8 mouse cellular contexts compared by ENCODE assay signal in genomic region chr4:138379091-138379840, GRCm38 (mm10). TPM values are rescaled to one million over a fixed set of nuclear protein-coding genes. Genes with fewer than 3 reads are reported as not detected.
A peak's percentile ranks its signal among the peaks of the same experiment; 100 is the strongest.
DNase-seq lines count a peak whose midpoint lies in the region; ATAC-seq and TF ChIP-seq lines count a peak whose summit lies in the region.

No protein-coding gene starts in this region.

- no peak overlapping the region for H3K9ac ChIP-seq in heart, embryonic 12.5 days

- peak; percentile 26 for DNase-seq in G1E (ENCODE audit: low spot score)
- peak; percentile 85 for DNase-seq in adrenal gland, postnatal 10 days
- peak; percentile 66 for DNase-seq in embryonic facial prominence, embryonic 10.5 days (ENCODE audit: low spot score)
- DNase-seq in layer of hippocampus, adult 2 months (ENCODE audit: low spot score in 2 of 2): peak; percentile 63 to 67
- DNase-seq in lung, postnatal 14 days: peak; percentile 75
- peak; percentile 78 for DNase-seq in retina, postnatal 7 days (ENCODE audit: low read depth, low spot score)
- DNase-seq in thymus, adult 2 months: no peak

- H3K27ac ChIP-seq in embryonic facial prominence, embryonic 10.5 days (replicated peaks): no peak overlapping the region
- no peak overlapping the region for H3K27ac ChIP-seq in heart, embryonic 12.5 days (ENCODE audit: poor library complexity, severe bottlenecking)
- peak overlapping the region; percentile 46; the same call in 1 of the 2 replicates for H3K27ac ChIP-seq in layer of hippocampus, adult 2 months
- no peak overlapping the region for H3K27ac ChIP-seq in thymus, adult 2 months (ENCODE audit: control insufficient read depth, insufficient read depth, low read length)

- H3K36me3 ChIP-seq in G1E (replicated peaks): no peaks in the 10 kb centered on the region
- no peaks in the 10 kb centered on the region for H3K36me3 ChIP-seq in embryonic facial prominence, embryonic 10.5 days (replicated peaks)
- no peaks in the 10 kb centered on the region for H3K36me3 ChIP-seq in heart, embryonic 12.5 days
- H3K36me3 ChIP-seq in thymus, adult 2 months (ENCODE audit: control insufficient read depth, insufficient read depth, low read length): no peaks in the 10 kb centered on the region

- peak; percentile 45; the same call in 1 of the 2 replicates for ATAC-seq in G1E (ENCODE audit: extremely low read depth, insufficient number of reproducible peaks, low FRiP score, poor library complexity, severe bottlenecking)
- ATAC-seq in heart, embryonic 12.5 days (ENCODE audit: insufficient number of reproducible peaks, low FRiP score): peak; percentile 33; the same call in 1 of the 2 replicates

- no peak for TF ChIP-seq POLR2A in thymus, adult 2 months (IDR thresholded peaks at IDR 0.05; ENCODE audit: control insufficient read depth, extremely low read depth, insufficient read depth, low read length, poor library complexity)

- no peak for TF ChIP-seq CTCF in G1E (IDR thresholded peaks at IDR 0.05; ENCODE audit: low read depth, low read length)
- peak; percentile 85 for TF ChIP-seq CTCF in layer of hippocampus, adult 2 months (conservative IDR thresholded peaks at IDR 0.05)
- TF ChIP-seq CTCF in thymus, adult 2 months (IDR thresholded peaks at IDR 0.05; ENCODE audit: borderline replicate concordance, control insufficient read depth, extremely low read depth, insufficient read depth, low read length, poor library complexity): no peak

- no peaks in the 10 kb centered on the region for H3K9me3 ChIP-seq in G1E (replicated peaks)
- H3K9me3 ChIP-seq in embryonic facial prominence, embryonic 10.5 days: no peaks in the 10 kb centered on the region
- H3K9me3 ChIP-seq in heart, embryonic 12.5 days (replicated peaks): 0 out of 2 replicates have a peak, but pooled peaks cover 3% of the 10 kb centered on the region

- H3K4me1 ChIP-seq in G1E (ENCODE audit: insufficient read depth, low read depth, low read length): peaks cover 4% of the 10 kb centered on the region; the same call in 1 of the 2 replicates
- H3K4me1 ChIP-seq in embryonic facial prominence, embryonic 10.5 days: 0 out of 2 replicates have a peak, but pooled peaks cover 9% of the 10 kb centered on the region
- no peaks in the 10 kb centered on the region for H3K4me1 ChIP-seq in heart, embryonic 12.5 days (replicated peaks)
- H3K4me1 ChIP-seq in thymus, adult 2 months (replicated peaks; ENCODE audit: control insufficient read depth, insufficient read depth, low read length): no peaks in the 10 kb centered on the region

- no peak overlapping the region for H3K4me2 ChIP-seq in heart, embryonic 12.5 days

- H3K27me3 ChIP-seq in G1E (ENCODE audit: insufficient read depth, low read length): peaks cover 11% of the 10 kb centered on the region; the same call in 1 of the 2 replicates
- H3K27me3 ChIP-seq in embryonic facial prominence, embryonic 10.5 days (replicated peaks; ENCODE audit: low read depth, poor library complexity, severe bottlenecking): peaks cover 6% of the 10 kb centered on the region; the same call in 1 of the 2 replicates
- peaks cover 32% of the 10 kb centered on the region for H3K27me3 ChIP-seq in heart, embryonic 12.5 days (replicated peaks)
- no peaks in the 10 kb centered on the region for H3K27me3 ChIP-seq in thymus, adult 2 months (ENCODE audit: control insufficient read depth, insufficient read depth, low read length)

- WGBS in embryonic facial prominence, embryonic 10.5 days: 62% methylated on average over 14 of the region's 14 CpGs
- WGBS in heart, embryonic 12.5 days: 57% methylated on average over 14 of the region's 14 CpGs
- 62% methylated on average over 14 of the region's 14 CpGs for WGBS in thymus, adult 2 months

- no peak overlapping the region for H3K4me3 ChIP-seq in G1E (ENCODE audit: low read depth, low read length)
- H3K4me3 ChIP-seq in embryonic facial prominence, embryonic 10.5 days: no peak overlapping the region
- H3K4me3 ChIP-seq in heart, embryonic 12.5 days: no peak overlapping the region
- no peak overlapping the region for H3K4me3 ChIP-seq in layer of hippocampus, adult 2 months
- H3K4me3 ChIP-seq in thymus, adult 2 months (ENCODE audit: control insufficient read depth, insufficient read depth, low read length): no peak overlapping the region

RNA-seq across cellular contexts. Expression of gene Cda, which starts 11.5 kb away (rescaled TPM):
- total RNA-seq in G1E (2014; fragmentation: Nextera tagmentation): not detected in 2 replicates
- total RNA-seq in G1E (2017): not detected in 2 replicates
- polyA plus RNA-seq in G1E (2012): not detected in 2 replicates
- total RNA-seq in adrenal gland, postnatal 10 days (2021): 10 to 100 TPM; 12.3 to 13.4 TPM
- 3.3 and 4.8 TPM in 2 replicates for polyA plus RNA-seq in embryonic facial prominence, embryonic 10.5 days (2016; fragmentation: Nextera tagmentation; extraction: Ambion mirVana)
- polyA plus RNA-seq in heart, embryonic 12.5 days (2016; fragmentation: Nextera tagmentation; extraction: Ambion mirVana): 9.3 and 10.9 TPM in 2 replicates
- 1 to 10 TPM; 1.9 to 3.2 TPM for total RNA-seq in layer of hippocampus, adult 2 months (2021)
- polyA plus RNA-seq in thymus, adult 2 months (2012; rRNA removed): 0.24 and 0.60 TPM in 2 replicates

RNA-seq across cellular contexts. Expression of gene Fam43b, which starts 17.1 kb away (rescaled TPM):
- not detected in 2 replicates for total RNA-seq in G1E (2014; fragmentation: Nextera tagmentation)
- total RNA-seq in G1E (2017): 0.11 TPM in 1 of 2 replicates, not detected in the other
- not detected in 2 replicates for polyA plus RNA-seq in G1E (2012)
- total RNA-seq in adrenal gland, postnatal 10 days (2021): 1 to 10 TPM; 1.8 to 2.0 TPM
- 0.13 TPM in 1 of 2 replicates, not detected in the other for polyA plus RNA-seq in embryonic facial prominence, embryonic 10.5 days (2016; fragmentation: Nextera tagmentation; extraction: Ambion mirVana)
- polyA plus RNA-seq in heart, embryonic 12.5 days (2016; fragmentation: Nextera tagmentation; extraction: Ambion mirVana): 0.06 TPM in 1 of 2 replicates, not detected in the other
- 10 to 100 TPM; 26.5 to 33.1 TPM for total RNA-seq in layer of hippocampus, adult 2 months (2021)
- not detected in 2 replicates for polyA plus RNA-seq in thymus, adult 2 months (2012; rRNA removed)

RNA-seq across cellular contexts. Expression of gene Pink1, which starts 53.2 kb away (rescaled TPM):
- total RNA-seq in G1E (2014; fragmentation: Nextera tagmentation) (9.3 and 15.0 TPM in 2 replicates), G1E (2017) (19.4 and 27.0 TPM in 2 replicates)
- polyA plus RNA-seq in G1E (2012): 26.5 and 30.1 TPM in 2 replicates
- total RNA-seq in adrenal gland, postnatal 10 days (2021): 100 to 1,000 TPM; 171 to 188 TPM
- 29.0 and 30.6 TPM in 2 replicates for polyA plus RNA-seq in embryonic facial prominence, embryonic 10.5 days (2016; fragmentation: Nextera tagmentation; extraction: Ambion mirVana)
- 72.6 and 78.6 TPM in 2 replicates for polyA plus RNA-seq in heart, embryonic 12.5 days (2016; fragmentation: Nextera tagmentation; extraction: Ambion mirVana)
- total RNA-seq in layer of hippocampus, adult 2 months (2021): 100 to 1,000 TPM; 245 to 254 TPM
- polyA plus RNA-seq in thymus, adult 2 months (2012; rRNA removed): 82.3 and 103 TPM in 2 replicates

RNA-seq across cellular contexts. Expression of gene Mul1, which starts 55.2 kb away (rescaled TPM):
- total RNA-seq in G1E (2014; fragmentation: Nextera tagmentation): 8.6 and 10.5 TPM in 2 replicates
- 9.2 TPM in 2 replicates for total RNA-seq in G1E (2017)
- polyA plus RNA-seq in G1E (2012): 41.4 and 53.3 TPM in 2 replicates
- total RNA-seq in adrenal gland, postnatal 10 days (2021): 10 to 100 TPM; 54.7 to 56.9 TPM
- polyA plus RNA-seq in embryonic facial prominence, embryonic 10.5 days (2016; fragmentation: Nextera tagmentation; extraction: Ambion mirVana): 19.7 and 20.8 TPM in 2 replicates
- 18.6 and 21.5 TPM in 2 replicates for polyA plus RNA-seq in heart, embryonic 12.5 days (2016; fragmentation: Nextera tagmentation; extraction: Ambion mirVana)
- total RNA-seq in layer of hippocampus, adult 2 months (2021): 10 to 100 TPM; 54.4 to 57.9 TPM
- 16.6 and 16.9 TPM in 2 replicates for polyA plus RNA-seq in thymus, adult 2 months (2012; rRNA removed)
